Mouse (Mus musculus) macrophage (primary cell): Measurements from ENCODE around the gene Fam160b1. TPM values are rescaled to one million over a fixed set of nuclear protein-coding genes. Genes with fewer than 3 reads are reported as not detected.

Experiments
- polyA plus RNA-seq: library from polyadenylated mRNA; stranded (reverse); fragments of 250-400 nt; gene quantifications from 3 replicates; pipeline ENCODE4 v1.2.4, GENCODE M21; 2018; ENCODE audit warnings: inconsistent platforms

Fam160b1 gene
- polyA plus RNA-seq, 1 experiment from 2014 or later, result 14.8 TPM

Other genes starting within 250 kb of the Fam160b1 start
- 0.10 to 0.46 TPM (median 0.19 TPM) in 3 replicates for gene Ablim1, start 45.8 kb upstream of the Fam160b1 start, polyA plus RNA-seq
- 4.2 to 8.5 TPM (median 4.3 TPM) in 3 replicates for gene Trub1, start 92.2 kb downstream of the Fam160b1 start, polyA plus RNA-seq